23 mouse cellular contexts compared by ENCODE assay signal in genomic region chr2:128715979-128716378, GRCm38 (mm10). TPM values are rescaled to one million over a fixed set of nuclear protein-coding genes. Genes with fewer than 3 reads are reported as not detected.
A peak's percentile ranks its signal among the peaks of the same experiment; 100 is the strongest.
DNase-seq lines count a peak whose midpoint lies in the region; ATAC-seq and TF ChIP-seq lines count a peak whose summit lies in the region.
"Had no signal": no experiment of that assay in that cellular context is flagged by ENCODE, and none has a peak within 500 bp of the region (broad histone marks: within the 10 kb centered on the region; RNA-seq: fewer than 3 reads in every experiment).

No protein-coding gene starts in this region.

- peak overlapping the region; percentile 55 for H3K27ac ChIP-seq in liver, adult 2 months (replicated peaks; ENCODE audit: insufficient read depth, low read depth, low read length)
- H3K27ac ChIP-seq in liver, embryonic 11.5 days (ENCODE audit: low read depth, low read length), result no peak overlapping the region
- H3K27ac ChIP-seq in intestine, postnatal 0 days (ENCODE audit: low read depth, low read length), result peak overlapping the region; percentile 15; the same call in 1 of the 2 replicates
- peak overlapping the region; percentile 89 for H3K27ac ChIP-seq in kidney, postnatal 0 days
- H3K27ac ChIP-seq in liver, postnatal 0 days (ENCODE audit: low read depth), result peak overlapping the region; percentile 24; the same call in 1 of the 2 replicates
- H3K27ac ChIP-seq in heart, embryonic 10.5 days, result no peak overlapping the region
- H3K27ac ChIP-seq: hindbrain, embryonic 12.5 days had no signal

- peaks cover 32% of the 10 kb centered on the region for H3K4me1 ChIP-seq in liver, adult 2 months (ENCODE audit: control insufficient read depth, insufficient read depth, low read length)
- peaks cover 7% of the 10 kb centered on the region; the same call in 1 of the 2 replicates for H3K4me1 ChIP-seq in liver, embryonic 11.5 days (replicated peaks; ENCODE audit: control insufficient read depth, insufficient read depth, low read length)
- H3K4me1 ChIP-seq in intestine, postnatal 0 days (replicated peaks; ENCODE audit: control insufficient read depth, insufficient read depth, low read length), result peaks cover 9% of the 10 kb centered on the region; the same call in 1 of the 2 replicates
- peaks cover 34% of the 10 kb centered on the region for H3K4me1 ChIP-seq in kidney, postnatal 0 days (replicated peaks; ENCODE audit: insufficient read depth, low read length)
- H3K4me1 ChIP-seq in liver, postnatal 0 days (ENCODE audit: insufficient read depth), result peaks cover 27% of the 10 kb centered on the region
- peaks cover 16% of the 10 kb centered on the region for H3K4me1 ChIP-seq in heart, embryonic 10.5 days

- no peak overlapping the region for H3K4me3 ChIP-seq in liver, adult 2 months (ENCODE audit: insufficient read depth, low read depth, low read length)
- no peak overlapping the region for H3K4me3 ChIP-seq in liver, embryonic 11.5 days (ENCODE audit: low read depth, low read length)
- no peak overlapping the region for H3K4me3 ChIP-seq in intestine, postnatal 0 days (ENCODE audit: low read depth, low read length)
- no peak overlapping the region for H3K4me3 ChIP-seq in kidney, postnatal 0 days (replicated peaks; ENCODE audit: low read depth, low read length)
- H3K4me3 ChIP-seq in liver, postnatal 0 days (ENCODE audit: low read depth, low read length), result no peak overlapping the region
- no peak overlapping the region for H3K4me3 ChIP-seq in heart, embryonic 10.5 days
- H3K4me3 ChIP-seq: embryonic facial prominence, embryonic 15.5 days; hindbrain, embryonic 12.5 days; megakaryocyte, embryonic 14.5 days; stomach, embryonic 15.5 days had no signal

- peaks cover 2% of the 10 kb centered on the region for H3K9me3 ChIP-seq in liver, embryonic 11.5 days (ENCODE audit: control insufficient read depth, low read length)
- no peaks in the 10 kb centered on the region for H3K9me3 ChIP-seq in intestine, postnatal 0 days (ENCODE audit: control insufficient read depth)
- H3K9me3 ChIP-seq in kidney, postnatal 0 days (replicated peaks; ENCODE audit: low read length), result no peaks in the 10 kb centered on the region
- no peaks in the 10 kb centered on the region for H3K9me3 ChIP-seq in liver, postnatal 0 days (ENCODE audit: low read length)
- no peaks in the 10 kb centered on the region for H3K9me3 ChIP-seq in heart, embryonic 10.5 days
- H3K9me3 ChIP-seq: embryonic facial prominence, embryonic 15.5 days; hindbrain, embryonic 12.5 days; stomach, embryonic 15.5 days had no signal

- peak; percentile 76 for DNase-seq in liver, adult 2 months (ENCODE audit: extremely low read depth, low read depth, low spot score)
- DNase-seq in liver, embryonic 11.5 days (ENCODE audit: low spot score), result no peak
- DNase-seq in kidney, postnatal 0 days (ENCODE audit: low spot score), result no peak
- DNase-seq in liver, postnatal 0 days, result no peak
- DNase-seq in heart, embryonic 10.5 days (ENCODE audit: low spot score), result no peak
- DNase-seq in heart, adult 9 months (ENCODE audit: low spot score in 2 of 2), result no peak
- no peak for DNase-seq in heart, adult 8-10 months (ENCODE audit: low spot score)
- DNase-seq: cerebellum, postnatal 14 days; gastrocnemius, postnatal 36 days; heart, postnatal 10 days; lung, adult 2 months; midbrain, embryonic 14.5 days; right cerebral cortex, postnatal 25 days; thymus, adult 2 months had no signal

- no peaks in the 10 kb centered on the region; the same call in 1 of the 2 replicates for H3K36me3 ChIP-seq in liver, adult 2 months (ENCODE audit: control insufficient read depth, insufficient read depth, low read length)
- H3K36me3 ChIP-seq in liver, embryonic 11.5 days (ENCODE audit: control insufficient read depth, insufficient read depth, low read length), result no peaks in the 10 kb centered on the region
- H3K36me3 ChIP-seq in intestine, postnatal 0 days (ENCODE audit: control insufficient read depth, insufficient read depth), result 0 out of 2 replicates have a peak, but pooled peaks cover 6% of the 10 kb centered on the region
- no peaks in the 10 kb centered on the region for H3K36me3 ChIP-seq in kidney, postnatal 0 days (ENCODE audit: insufficient read depth, low read length)
- no peaks in the 10 kb centered on the region for H3K36me3 ChIP-seq in liver, postnatal 0 days (replicated peaks; ENCODE audit: insufficient read depth, low read length)
- H3K36me3 ChIP-seq in heart, embryonic 10.5 days, result peaks cover 2% of the 10 kb centered on the region; the same call in 1 of the 2 replicates
- H3K36me3 ChIP-seq: embryonic facial prominence, embryonic 15.5 days; hindbrain, embryonic 12.5 days; stomach, embryonic 15.5 days had no signal

- no peaks in the 10 kb centered on the region for H3K27me3 ChIP-seq in liver, adult 2 months (ENCODE audit: control insufficient read depth, insufficient read depth, low read length)
- no peaks in the 10 kb centered on the region for H3K27me3 ChIP-seq in liver, embryonic 11.5 days (replicated peaks; ENCODE audit: control insufficient read depth, insufficient read depth, low read length)
- no peaks in the 10 kb centered on the region for H3K27me3 ChIP-seq in intestine, postnatal 0 days (replicated peaks; ENCODE audit: control insufficient read depth, insufficient read depth, low read length)
- H3K27me3 ChIP-seq in kidney, postnatal 0 days (ENCODE audit: insufficient read depth, low read length), result no peaks in the 10 kb centered on the region
- no peaks in the 10 kb centered on the region for H3K27me3 ChIP-seq in liver, postnatal 0 days (ENCODE audit: insufficient read depth, low read length)
- no peaks in the 10 kb centered on the region for H3K27me3 ChIP-seq in heart, embryonic 10.5 days (ENCODE audit: insufficient read depth, poor library complexity, severe bottlenecking)
- H3K27me3 ChIP-seq: embryonic facial prominence, embryonic 15.5 days; hindbrain, embryonic 12.5 days; stomach, embryonic 15.5 days had no signal

- no peak overlapping the region for H3K9ac ChIP-seq in liver, adult 2 months (ENCODE audit: low read depth, low read length)
- H3K9ac ChIP-seq in liver, embryonic 11.5 days (ENCODE audit: low read depth, low read length), result no peak overlapping the region
- no peak overlapping the region for H3K9ac ChIP-seq in intestine, postnatal 0 days (ENCODE audit: low read depth, low read length)
- H3K9ac ChIP-seq in kidney, postnatal 0 days (ENCODE audit: low read depth, low read length), result no peak overlapping the region
- no peak overlapping the region for H3K9ac ChIP-seq in liver, postnatal 0 days (replicated peaks)
- H3K9ac ChIP-seq: embryonic facial prominence, embryonic 15.5 days; hindbrain, embryonic 12.5 days; stomach, embryonic 15.5 days had no signal

- TF ChIP-seq CTCF in liver, adult 2 months (IDR thresholded peaks at IDR 0.05; ENCODE audit: low read depth, low read length), result no peak
- TF ChIP-seq CTCF in intestine, postnatal 0 days (IDR thresholded peaks at IDR 0.05; ENCODE audit: low read depth), result no peak
- no peak for TF ChIP-seq CTCF in kidney, postnatal 0 days (IDR thresholded peaks at IDR 0.05; ENCODE audit: low read depth)
- no peak for TF ChIP-seq CTCF in liver, postnatal 0 days (IDR thresholded peaks at IDR 0.05; ENCODE audit: low read depth)

- 50% methylated on average over 1 of the region's 1 CpGs for WGBS in liver, adult 2 months
- 94% methylated on average over 1 of the region's 1 CpGs for WGBS in liver, embryonic 11.5 days
- 61% methylated on average over 1 of the region's 1 CpGs for WGBS in intestine, postnatal 0 days
- 83% methylated on average over 1 of the region's 1 CpGs for WGBS in kidney, postnatal 0 days
- WGBS in liver, postnatal 0 days (ENCODE audit: insufficient replicate concordance), result 74% methylated on average over 1 of the region's 1 CpGs
- 88% methylated on average over 1 of the region's 1 CpGs for WGBS in heart, embryonic 10.5 days

- no peak for ATAC-seq in liver, embryonic 11.5 days (replicated peaks; ENCODE audit: low FRiP score)
- ATAC-seq in intestine, postnatal 0 days, result no peak
- no peak for ATAC-seq in kidney, postnatal 0 days (replicated peaks; ENCODE audit: low FRiP score, low read depth)
- no peak for ATAC-seq in liver, postnatal 0 days
- ATAC-seq: forebrain, embryonic 16.5 days; inflammation-experienced regulatory T-cells, adult 6 months had no signal

- H3K4me2 ChIP-seq in liver, embryonic 11.5 days, result no peak overlapping the region
- H3K4me2 ChIP-seq in intestine, postnatal 0 days (replicated peaks; ENCODE audit: low read depth), result no peak overlapping the region
- no peak overlapping the region for H3K4me2 ChIP-seq in kidney, postnatal 0 days (ENCODE audit: low read length)
- H3K4me2 ChIP-seq in liver, postnatal 0 days (ENCODE audit: low read depth, low read length), result no peak overlapping the region
- H3K4me2 ChIP-seq: embryonic facial prominence, embryonic 15.5 days; heart, embryonic 11.5 days; hindbrain, embryonic 12.5 days; stomach, embryonic 15.5 days had no signal

- H3K79me2 ChIP-seq in liver, adult 2 months (ENCODE audit: control insufficient read depth, insufficient read depth, low read length), result peaks cover 8% of the 10 kb centered on the region

- TF ChIP-seq EP300 in liver, postnatal 0 days (IDR thresholded peaks at IDR 0.05; ENCODE audit: low read depth), result no peak

- no peak for TF ChIP-seq POLR2A in liver, adult 2 months (IDR thresholded peaks at IDR 0.05; ENCODE audit: extremely low read depth, insufficient read depth, low read length)

RNA-seq across cellular contexts. Expression of gene Mertk, which starts 17.2 kb away (rescaled TPM):
- 16.5 and 17.0 TPM in 2 replicates for total RNA-seq in liver, adult 2 months (2014; rRNA removed)
- polyA plus RNA-seq in liver, adult 2 months (2012; rRNA removed), result 3.0 and 3.8 TPM in 2 replicates
- 4.9 and 6.6 TPM in 2 replicates for polyA plus RNA-seq in liver, embryonic 11.5 days (2014; fragmentation: Nextera tagmentation; extraction: Ambion mirVana)
- polyA plus RNA-seq in intestine, postnatal 0 days (2015; fragmentation: Nextera tagmentation; extraction: Ambion mirVana), result 16.2 and 16.8 TPM in 2 replicates
- polyA plus RNA-seq in kidney, postnatal 0 days (2015; fragmentation: Nextera tagmentation; extraction: Ambion mirVana), result 8.9 and 9.8 TPM in 2 replicates
- polyA plus RNA-seq in liver, postnatal 0 days (2015; fragmentation: Nextera tagmentation; extraction: Ambion mirVana), result 5.2 and 6.1 TPM in 2 replicates
- 3.5 and 5.0 TPM in 2 replicates for polyA plus RNA-seq in heart, embryonic 10.5 days (2016; fragmentation: Nextera tagmentation; extraction: Ambion mirVana)
- 1 to 10 TPM; 4.4 to 5.3 (median 4.5) TPM for total RNA-seq in heart, adult 8-10 months (2022)
- total RNA-seq: neutrophil, adult 5-6 weeks had no signal

RNA-seq across cellular contexts. Expression of gene Anapc1, which starts 28.8 kb away (rescaled TPM):
- total RNA-seq in liver, adult 2 months (2014; rRNA removed), result 33.0 and 42.8 TPM in 2 replicates
- 18.4 and 22.3 TPM in 2 replicates for polyA plus RNA-seq in liver, adult 2 months (2012; rRNA removed)
- 88.6 and 98.9 TPM in 2 replicates for polyA plus RNA-seq in liver, embryonic 11.5 days (2014; fragmentation: Nextera tagmentation; extraction: Ambion mirVana)
- polyA plus RNA-seq in intestine, postnatal 0 days (2015; fragmentation: Nextera tagmentation; extraction: Ambion mirVana), result 14.0 and 15.6 TPM in 2 replicates
- polyA plus RNA-seq in kidney, postnatal 0 days (2015; fragmentation: Nextera tagmentation; extraction: Ambion mirVana), result 27.4 and 31.1 TPM in 2 replicates
- 7.4 and 10.2 TPM in 2 replicates for polyA plus RNA-seq in liver, postnatal 0 days (2015; fragmentation: Nextera tagmentation; extraction: Ambion mirVana)
- polyA plus RNA-seq in heart, embryonic 10.5 days (2016; fragmentation: Nextera tagmentation; extraction: Ambion mirVana), result 66.6 and 68.7 TPM in 2 replicates
- total RNA-seq in heart, adult 8-10 months (2022), result 10 to 100 TPM; 37.2 to 41.3 (median 39.1) TPM

Comparison
In these comparisons a context has a peak if more than half of its experiments do, and no peak if none do; other contexts are left out.
1. H3K27ac ChIP-seq: peak in liver, adult 2 months (single experiment), intestine, postnatal 0 days (single experiment), kidney, postnatal 0 days (single experiment) and liver, postnatal 0 days (single experiment); none in liver, embryonic 11.5 days (single experiment) and heart, embryonic 10.5 days (single experiment).